Mouse (Mus musculus) kidney, postnatal 0 days (tissue): ENCODE results near the gene Cartpt. TPM values are rescaled to one million over a fixed set of nuclear protein-coding genes. Genes with fewer than 3 reads are reported as not detected.

Experiments used
- ATAC-seq: fragments of 200-750 bp; cut with Nextera tagmentation; replicated peaks from 2 replicates; pipeline ENCODE4 v1.8.0; 2017; ENCODE audit warnings: low read depth, moderate number of reproducible peaks, moderate TSS enrichment, moderate library complexity; ENCODE audit not compliant: low FRiP score
- DNase-seq: peaks from one replicate; pipeline ENCODE4 v3.0.0-alpha.2; 2016; ENCODE audit warnings: low spot score
- H3K27ac ChIP-seq: fragments of 300-500 bp; sonication (generic); 2 replicates; pipeline ENCODE4 v1.5.1; 2014; ENCODE audit warnings: mild to moderate bottlenecking
- H3K27me3 ChIP-seq: fragments of 300-500 bp; sonication (generic); 2 replicates; pipeline ENCODE4 v1.6.1; 2014; ENCODE audit warnings: low read length, mixed read lengths; ENCODE audit not compliant: insufficient read depth
- H3K36me3 ChIP-seq: fragments of 300-500 bp; sonication (generic); 2 replicates; pipeline ENCODE4 v1.6.1; 2014; ENCODE audit warnings: low read length, mixed read lengths; ENCODE audit not compliant: insufficient read depth
- H3K4me1 ChIP-seq: fragments of 300-500 bp; sonication (generic); replicated peaks from 2 replicates; pipeline ENCODE4 v1.6.1; 2014; ENCODE audit warnings: antibody characterized with exemption, low read length, mixed read lengths; ENCODE audit not compliant: insufficient read depth
- H3K4me2 ChIP-seq: fragments of 300-500 bp; sonication (generic); 2 replicates; pipeline ENCODE4 v1.6.1; 2014; ENCODE audit warnings: mild to moderate bottlenecking, low read length, moderate library complexity, mixed read lengths
- H3K4me3 ChIP-seq: fragments of 300-500 bp; sonication (generic); replicated peaks from 2 replicates; pipeline ENCODE4 v1.5.1; 2014; ENCODE audit warnings: low read depth, low read length
- H3K9ac ChIP-seq: fragments of 300-500 bp; sonication (generic); 2 replicates; pipeline ENCODE4 v1.6.1; 2014; ENCODE audit warnings: low read depth, low read length
- H3K9me3 ChIP-seq: fragments of 300-500 bp; sonication (generic); replicated peaks from 2 replicates; pipeline ENCODE4 v1.6.1; 2016; ENCODE audit warnings: low read length, inconsistent platforms, mixed read lengths
- CTCF ChIP-seq: IDR thresholded peaks from 2 replicates; pipeline ENCODE4 v1.5.1; 2016; ENCODE audit warnings: antibody characterized with exemption, low read depth, mild to moderate bottlenecking, moderate library complexity
- WGBS: fragments of 180-500 bp; shearing (Covaris S2); extraction: QIAGEN DNeasy Blood & Tissue Kit; methylation state at CpG from one replicate; pipeline ENCODE4 v1.1.7; 2014; 5-methylcytosine and 5-hydroxymethylcytosine counted together
- polyA plus RNA-seq: library from polyadenylated mRNA; unstranded; fragments of >200 nt; fragmentation: Nextera tagmentation; extraction: Ambion mirVana; gene quantifications from 2 replicates; pipeline ENCODE4 v1.2.1, GENCODE M21; 2015

Gene Cartpt
- polyA plus RNA-seq, 1 experiment from 2014 or later: 0.16 TPM

DNA sequence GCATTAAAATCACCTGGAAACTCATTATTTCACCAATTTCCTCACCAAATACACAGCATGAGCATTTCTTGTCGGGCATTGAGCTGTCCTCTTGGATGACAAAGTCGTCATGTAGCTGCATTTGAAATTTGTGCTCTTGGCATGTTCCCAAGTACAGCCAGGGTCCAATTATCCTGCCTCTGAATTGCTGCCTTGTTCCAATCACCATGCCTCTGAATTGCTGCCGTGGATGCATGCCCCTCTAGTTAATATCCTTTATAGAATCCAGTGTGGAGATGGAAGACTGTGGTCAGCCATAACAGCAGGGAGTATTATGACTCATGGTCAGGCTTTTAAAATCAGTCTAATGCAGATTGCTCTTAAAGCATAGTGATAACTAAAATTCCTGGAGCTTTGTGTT lies 36.9 kb upstream of the Cartpt start:
- no peak for DNase-seq
- H3K36me3 ChIP-seq: no peaks in the 10 kb centered on the region

GRCm38 (mm10) chr13:99932406-99932805 lies 31.5 kb upstream of the Cartpt start:
- DNase-seq (no peak), ATAC-seq (no peak)
- WGBS: 82% methylated on average over 1 of the region's 1 CpGs
- Histone ChIP-seq H3K36me3 (no peaks in the 10 kb centered on the region), H3K4me1 (no peaks in the 10 kb centered on the region), H3K9ac (no peak overlapping the region), H3K9me3 (no peaks in the 10 kb centered on the region), H3K4me2 (no peak overlapping the region), H3K27me3 (no peaks in the 10 kb centered on the region), H3K27ac (no peak overlapping the region), H3K4me3 (no peak overlapping the region)
- TF ChIP-seq CTCF: no peak

More for the DNA sequence above, 36.9 kb upstream of the Cartpt start:
- Histone ChIP-seq H3K27ac (no peak overlapping the region), H3K4me3 (no peak overlapping the region), H3K4me2 (no peak overlapping the region), H3K9ac (no peak overlapping the region), H3K4me1 (no peaks in the 10 kb centered on the region), H3K9me3 (no peaks in the 10 kb centered on the region), H3K27me3 (no peaks in the 10 kb centered on the region)
- WGBS: 68% methylated on average over 3 of the region's 3 CpGs
- TF ChIP-seq CTCF: no peak
- ATAC-seq: no peak

DNA sequence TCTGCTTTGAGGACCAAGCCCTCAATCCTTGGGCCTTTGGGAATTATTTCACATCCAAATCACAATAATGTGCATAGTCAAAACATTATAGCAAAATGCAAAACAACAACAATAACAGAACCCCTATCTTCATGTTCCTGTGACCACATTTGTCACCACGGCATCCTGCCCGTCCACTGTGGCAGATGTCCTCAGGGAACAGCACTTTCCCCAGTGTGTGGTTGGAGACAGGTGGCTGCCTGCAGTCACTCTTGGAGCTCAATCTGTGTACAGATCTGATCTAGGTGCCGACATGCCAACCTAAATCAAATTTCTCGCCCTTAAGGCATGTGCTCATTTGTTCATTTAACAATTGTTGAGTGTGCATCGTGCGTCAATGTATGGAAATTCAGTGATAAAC lies 30.6 kb upstream of the Cartpt start:
- H3K9ac ChIP-seq: no peak overlapping the region
- ATAC-seq (no peak), DNase-seq (no peak)
- H3K4me2 ChIP-seq: no peak overlapping the region
- no peak overlapping the region for H3K4me3 ChIP-seq
- WGBS: 83% methylated on average over 6 of the region's 6 CpGs
- H3K9me3 ChIP-seq: no peaks in the 10 kb centered on the region
- H3K4me1 ChIP-seq: no peaks in the 10 kb centered on the region
- no peaks in the 10 kb centered on the region for H3K36me3 ChIP-seq
- H3K27ac ChIP-seq: no peak overlapping the region
- TF ChIP-seq CTCF: no peak
- H3K27me3 ChIP-seq: no peaks in the 10 kb centered on the region

DNA sequence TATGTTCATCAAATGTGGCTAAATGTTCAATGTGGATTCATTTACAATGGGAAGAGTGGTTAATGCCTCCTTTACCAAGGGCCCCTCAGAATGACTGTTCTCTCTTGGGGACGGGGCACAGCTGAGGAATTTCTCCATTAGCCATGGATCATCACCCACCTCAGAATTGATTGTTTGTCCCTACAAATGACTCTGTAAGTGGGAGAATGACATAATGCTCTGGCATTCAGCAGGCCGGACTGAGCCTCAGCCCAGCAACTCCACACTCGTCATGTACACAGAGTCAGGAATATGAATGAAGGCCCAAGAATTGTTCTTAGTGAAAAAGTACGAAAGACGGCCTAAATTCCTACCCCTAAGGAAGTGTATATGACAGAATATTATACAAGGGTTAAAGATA lies 25.4 kb upstream of the Cartpt start:
- H3K9ac ChIP-seq: no peak overlapping the region
- TF ChIP-seq CTCF: no peak
- H3K9me3 ChIP-seq: no peaks in the 10 kb centered on the region
- H3K27me3 ChIP-seq: no peaks in the 10 kb centered on the region
- H3K4me1 ChIP-seq: no peaks in the 10 kb centered on the region
- no peak overlapping the region for H3K27ac ChIP-seq
- WGBS: 52% methylated on average over 5 of the region's 5 CpGs
- no peak for DNase-seq
- no peak for ATAC-seq
- H3K4me3 ChIP-seq: no peak overlapping the region
- H3K4me2 ChIP-seq: no peak overlapping the region
- no peaks in the 10 kb centered on the region for H3K36me3 ChIP-seq

DNA sequence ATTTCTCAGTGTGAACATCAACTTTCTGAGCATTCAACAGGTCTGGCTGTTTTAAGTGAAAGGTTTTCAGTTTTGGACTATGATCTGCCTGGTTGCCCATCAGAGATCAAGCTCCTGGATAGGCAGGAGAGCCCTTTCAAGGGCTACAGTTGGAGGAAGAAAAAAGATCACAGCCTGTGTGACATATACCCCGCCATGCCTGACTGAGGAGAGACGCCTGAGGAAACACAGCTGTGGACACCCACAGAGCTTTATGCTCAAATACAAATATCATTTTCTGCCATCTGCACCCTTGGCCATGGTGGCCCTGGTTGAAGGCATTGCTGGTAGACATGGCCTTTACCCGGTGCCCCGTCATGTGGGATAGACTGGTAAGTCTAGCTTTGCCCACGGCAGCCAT lies 14.7 kb upstream of the Cartpt start:
- Histone ChIP-seq H3K4me2 (no peak overlapping the region), H3K4me3 (no peak overlapping the region), H3K4me1 (no peaks in the 10 kb centered on the region), H3K27ac (no peak overlapping the region), H3K27me3 (no peaks in the 10 kb centered on the region), H3K9ac (no peak overlapping the region), H3K9me3 (no peaks in the 10 kb centered on the region), H3K36me3 (no peaks in the 10 kb centered on the region)
- DNase-seq (peak; percentile 8), ATAC-seq (no peak)
- TF ChIP-seq CTCF: no peak
- WGBS: 44% methylated on average over 5 of the region's 5 CpGs

- WGBS: under 1% methylated on average over 30 of the region's 30 CpGs
- Histone ChIP-seq H3K27me3 (peaks cover 18% of the 10 kb centered on the region), H3K27ac (no peak overlapping the region), H3K36me3 (no peaks in the 10 kb centered on the region), H3K9me3 (no peaks in the 10 kb centered on the region), H3K4me1 (0 out of 2 replicates have a peak, but pooled peaks cover 4% of the 10 kb centered on the region), H3K4me3 (no peak overlapping the region), H3K4me2 (peak overlapping the region; percentile 34), H3K9ac (no peak overlapping the region)
- ATAC-seq (peak; percentile 79), DNase-seq (peak; percentile 84)
- 0 out of 2 replicates have a peak, but pooled peaks have one; percentile 12 for TF ChIP-seq CTCF
These were observed 366 bp downstream of the Cartpt start for GRCm38 (mm10) chr13:99900557-99900892.

DNA sequence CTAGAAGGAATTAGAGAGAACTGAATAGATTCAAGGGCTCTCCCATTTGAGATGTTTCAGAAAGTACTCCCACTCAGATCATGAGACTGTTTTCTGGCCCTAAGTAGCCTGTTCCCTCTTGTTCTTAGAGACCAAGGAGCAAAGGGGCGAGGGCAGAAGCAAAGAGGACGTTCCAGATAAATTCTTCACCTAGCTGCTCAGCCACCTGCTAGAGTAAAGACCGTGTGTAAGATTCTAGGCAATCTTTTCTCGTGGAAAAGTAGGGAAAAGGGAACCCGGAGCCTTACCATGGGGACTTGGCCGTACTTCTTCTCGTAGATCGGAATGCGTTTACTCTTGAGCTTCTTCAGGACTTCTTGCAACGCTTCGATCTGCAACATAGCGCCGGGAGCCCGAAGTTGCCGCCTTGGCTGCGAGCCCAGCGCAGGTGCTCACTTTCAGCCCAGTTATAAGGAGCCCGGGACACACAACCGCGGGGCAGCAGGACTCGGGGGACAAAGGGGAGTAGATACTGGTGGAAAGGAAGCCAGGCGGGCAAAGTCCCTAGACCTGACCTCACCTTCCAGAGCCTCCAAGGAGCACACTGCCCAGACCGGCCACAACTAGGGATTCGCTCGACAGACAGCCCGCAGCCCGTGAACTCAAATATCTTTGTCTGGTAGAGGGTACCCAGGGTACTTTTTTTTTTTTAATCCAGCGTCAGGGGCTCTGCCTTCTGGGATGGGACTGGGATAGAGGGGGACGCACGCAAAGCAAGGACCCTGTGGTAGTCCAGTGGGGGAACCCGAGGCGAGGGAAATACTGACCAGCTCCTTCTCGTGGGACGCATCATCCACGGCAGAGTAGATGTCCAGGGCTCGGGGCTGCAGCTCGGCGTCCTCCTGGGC lies 978 bp downstream of the Cartpt start:
- 6% methylated on average over 36 of the region's 38 CpGs for WGBS
- Histone ChIP-seq H3K9ac (no peak overlapping the region), H3K36me3 (no peaks in the 10 kb centered on the region), H3K4me3 (no peak overlapping the region), H3K27ac (no peak overlapping the region), H3K9me3 (no peaks in the 10 kb centered on the region), H3K4me2 (peak overlapping the region; percentile 34), H3K4me1 (0 out of 2 replicates have a peak, but pooled peaks cover 4% of the 10 kb centered on the region), H3K27me3 (peaks cover 18% of the 10 kb centered on the region)
- TF ChIP-seq CTCF: no peak
- ATAC-seq (no peak), DNase-seq (no peak)
